Mouse (Mus musculus) heart, embryonic 14.5 days (tissue): Measurements from ENCODE around the gene Ndst2. TPM values are rescaled to one million over a fixed set of nuclear protein-coding genes. Genes with fewer than 3 reads are reported as not detected.

Experiments used
- ATAC-seq: fragments of 200-750 bp; cut with Nextera tagmentation; 2 replicates; pipeline ENCODE4 v1.8.0; 2017; ENCODE audit warnings: low read depth, moderate TSS enrichment; ENCODE audit not compliant: insufficient number of reproducible peaks, insufficient read depth, low FRiP score
- H3K27ac ChIP-seq, 2 experiments: fragments of 200-500 bp in 1 of 2; fragments of 300-500 bp in 1 of 2; sonication (generic) in 1 of 2; replicated peaks in 1 of 2; 2 replicates each; pipeline ENCODE4 v1.5.1; 2012 to 2014; ENCODE audit warnings: low read depth in 2 of 2, low read length in 2 of 2, control low read depth in 1 of 2, mild to moderate bottlenecking in 1 of 2, mixed read lengths in 1 of 2; ENCODE audit not compliant: control insufficient read depth in 1 of 2, insufficient read depth in 1 of 2
- H3K27me3 ChIP-seq: fragments of 300-500 bp; sonication (generic); 2 replicates; pipeline ENCODE4 v1.6.1; 2014; ENCODE audit warnings: mild to moderate bottlenecking, low read length, control low read depth; ENCODE audit not compliant: control insufficient read depth, insufficient read depth
- H3K36me3 ChIP-seq: fragments of 300-500 bp; sonication (generic); 2 replicates; pipeline ENCODE4 v1.6.1; 2014; ENCODE audit warnings: mild to moderate bottlenecking, control low read depth, low read length, mixed read lengths; ENCODE audit not compliant: control insufficient read depth, insufficient read depth
- H3K4me1 ChIP-seq, 2 experiments: fragments of 200-500 bp in 1 of 2; fragments of 300-500 bp in 1 of 2; sonication (generic) in 1 of 2; 2 replicates each; pipeline ENCODE4 v1.6.1; 2012 to 2014; ENCODE audit warnings: low read length in 2 of 2, control low read depth in 1 of 2, mixed read lengths in 1 of 2; ENCODE audit not compliant: control insufficient read depth in 2 of 2, insufficient read depth in 2 of 2
- H3K4me2 ChIP-seq: fragments of 300-500 bp; sonication (generic); 2 replicates; pipeline ENCODE4 v1.6.1; 2014; ENCODE audit warnings: mild to moderate bottlenecking, low read length
- H3K4me3 ChIP-seq, 2 experiments: fragments of 200-500 bp in 1 of 2; fragments of 300-500 bp in 1 of 2; sonication (generic) in 1 of 2; 2 replicates each; pipeline ENCODE4 v1.5.1; 2012 to 2014; ENCODE audit warnings: low read length in 2 of 2, mild to moderate bottlenecking in 2 of 2, control low read depth in 1 of 2, low read depth in 1 of 2, moderate library complexity in 1 of 2; ENCODE audit not compliant: control insufficient read depth in 1 of 2, insufficient read depth in 1 of 2
- H3K9ac ChIP-seq: fragments of 300-500 bp; sonication (generic); 2 replicates; pipeline ENCODE4 v1.6.1; 2014; ENCODE audit warnings: mild to moderate bottlenecking, low read length
- H3K9me3 ChIP-seq: fragments of 300-500 bp; sonication (generic); 2 replicates; pipeline ENCODE4 v1.6.1; 2016; ENCODE audit warnings: low read length, control low read depth; ENCODE audit not compliant: control insufficient read depth
- WGBS: fragments of 180-500 bp; shearing (Covaris S2); extraction: QIAGEN DNeasy Blood & Tissue Kit; methylation state at CpG from one replicate; pipeline ENCODE4 v1.1.7; 2014; 5-methylcytosine and 5-hydroxymethylcytosine counted together
- polyA plus RNA-seq: library from polyadenylated mRNA; unstranded; fragments of >200 nt; fragmentation: Nextera tagmentation; extraction: Ambion mirVana; gene quantifications from 2 replicates; pipeline ENCODE4 v1.2.1, GENCODE M21; 2014

Ndst2 gene
- polyA plus RNA-seq, 1 experiment from 2014 or later = 20.9 TPM

- Histone ChIP-seq H3K27me3 (no peaks in the 10 kb centered on the region), H3K27ac (no peak overlapping the region; a peak in 2 of 4 replicates), H3K9me3 (no peaks in the 10 kb centered on the region), H3K4me3 (peak overlapping the region; percentile 10 to 72; a peak in 3 of 4 replicates), H3K36me3 (peaks cover 61% of the 10 kb centered on the region), H3K9ac (peak overlapping the region; percentile 93), H3K4me2 (peak overlapping the region; percentile 83), H3K4me1 (peaks cover 14 to 59% of the 10 kb centered on the region in 2 experiments)
- no peak; the same call in 1 of the 2 replicates for ATAC-seq
- WGBS = 7% methylated on average over 1 of the region's 1 CpGs
Measured at GRCm38 (mm10) chr14:20696986-20697385, 37.4 kb downstream of the Ndst2 start.

- Histone ChIP-seq H3K4me3 (peak overlapping the region; percentile 60 to 72), H3K36me3 (peaks cover 68% of the 10 kb centered on the region), H3K4me2 (peak overlapping the region; percentile 83), H3K27ac (peak overlapping the region in 1 of 2 experiments; percentile 96; a peak in 2 of 4 replicates), H3K27me3 (no peaks in the 10 kb centered on the region), H3K9me3 (no peaks in the 10 kb centered on the region), H3K4me1 (peaks cover 14 to 48% of the 10 kb centered on the region in 2 experiments), H3K9ac (peak overlapping the region; percentile 93)
- 10% methylated on average over 27 of the region's 27 CpGs for WGBS
- ATAC-seq = no peak
Measured at GRCm38 (mm10) chr14:20695761-20696520, 38.4 kb downstream of the Ndst2 start.

- under 1% methylated on average over 99 of the region's 111 CpGs for WGBS
- Histone ChIP-seq H3K4me3 (peak within 1 kb of the TSS; percentile 60 to 72), H3K9me3 (no peaks in the 10 kb centered on the region), H3K4me1 (peaks cover 14 to 40% of the 10 kb centered on the region in 2 experiments), H3K9ac (peak within 1 kb of the TSS; percentile 93), H3K27ac (peak within 1 kb of the TSS; percentile 82 to 96), H3K36me3 (peaks cover 68% of the 10 kb centered on the region), H3K27me3 (no peaks in the 10 kb centered on the region), H3K4me2 (peak within 1 kb of the TSS; percentile 83)
- ATAC-seq = peak; percentile 90
Measured at GRCm38 (mm10) chr14:20694884-20695760, 39.2 kb downstream of the Ndst2 start, which contains the start of gene Fut11. Gene Fut11, plus strand, starts transcription at chr14:20694968.

GRCm38 (mm10) chr14:20694185-20694883 lies 40.0 kb downstream of the Ndst2 start:
- Histone ChIP-seq H3K36me3 (peaks cover 70% of the 10 kb centered on the region), H3K4me1 (peaks cover 14 to 38% of the 10 kb centered on the region in 2 experiments), H3K9me3 (no peaks in the 10 kb centered on the region), H3K9ac (peak overlapping the region; percentile 93), H3K27ac (peak overlapping the region; percentile 82 to 96; a peak in 2 of 4 replicates), H3K4me3 (peak overlapping the region; percentile 60 to 72), H3K27me3 (no peaks in the 10 kb centered on the region), H3K4me2 (peak overlapping the region; percentile 83)
- 45% methylated on average over 13 of the region's 13 CpGs for WGBS
- ATAC-seq = no peak

GRCm38 (mm10) chr14:20693589-20694101 lies 40.7 kb downstream of the Ndst2 start:
- ATAC-seq = no peak
- Histone ChIP-seq H3K4me2 (no peak overlapping the region), H3K27me3 (no peaks in the 10 kb centered on the region), H3K9ac (no peak overlapping the region), H3K36me3 (peaks cover 70% of the 10 kb centered on the region), H3K4me1 (peaks cover 14 to 37% of the 10 kb centered on the region in 2 experiments), H3K4me3 (no peak overlapping the region), H3K9me3 (no peaks in the 10 kb centered on the region), H3K27ac (no peak overlapping the region)
- WGBS = 86% methylated on average over 10 of the region's 10 CpGs

DNA sequence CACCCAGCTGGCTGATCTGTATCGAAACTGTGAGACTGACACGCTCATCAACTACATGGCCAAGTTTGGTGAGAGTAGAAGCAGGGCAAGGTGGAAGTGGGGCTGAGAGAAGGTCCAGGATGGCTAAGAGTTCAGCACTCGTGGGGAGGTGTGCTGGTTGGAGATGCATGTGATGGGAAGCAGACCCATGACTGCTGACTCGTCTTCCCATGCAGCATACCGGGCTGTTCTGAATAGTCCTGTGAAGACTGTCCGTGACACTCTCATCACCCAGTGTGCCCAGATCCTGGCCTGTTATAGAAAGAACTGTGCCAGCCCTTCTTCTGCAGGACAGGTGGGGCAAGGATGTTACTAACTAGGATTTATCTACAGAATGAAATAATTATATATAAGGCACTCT lies 42.6 kb downstream of the Ndst2 start:
- no peaks in the 10 kb centered on the region for H3K9me3 ChIP-seq
- H3K4me1 ChIP-seq = peaks cover 12 to 19% of the 10 kb centered on the region in 2 experiments
- H3K4me3 ChIP-seq = no peak overlapping the region
- no peak overlapping the region for H3K27ac ChIP-seq
- H3K4me2 ChIP-seq = no peak overlapping the region
- 85% methylated on average over 6 of the region's 6 CpGs for WGBS
- no peak for ATAC-seq
- H3K9ac ChIP-seq = no peak overlapping the region
- H3K36me3 ChIP-seq = peaks cover 77% of the 10 kb centered on the region
- H3K27me3 ChIP-seq = no peaks in the 10 kb centered on the region

- Histone ChIP-seq H3K4me2 (no peak overlapping the region), H3K27ac (no peak overlapping the region), H3K4me1 (peaks cover 0 to 2% of the 10 kb centered on the region in 2 experiments; a peak in 1 of 4 replicates), H3K36me3 (peaks cover 100% of the 10 kb centered on the region), H3K9ac (no peak overlapping the region), H3K27me3 (no peaks in the 10 kb centered on the region), H3K4me3 (no peak overlapping the region), H3K9me3 (no peaks in the 10 kb centered on the region)
- ATAC-seq = no peak
- 81% methylated on average over 2 of the region's 2 CpGs for WGBS
Measured at GRCm38 (mm10) chr14:20689009-20689408, 45.4 kb downstream of the Ndst2 start.
